Mouse (Mus musculus) G1E (cell line): ENCODE results near the gene Atp2c1. TPM values are rescaled to one million over a fixed set of nuclear protein-coding genes. Genes with fewer than 3 reads are reported as not detected.

Experiments
- ATAC-seq: 2 replicates; pipeline ENCODE4 v1.8.0; 2016; ENCODE audit warnings: mild to moderate bottlenecking; ENCODE audit not compliant: insufficient number of reproducible peaks, poor library complexity, low FRiP score, severe bottlenecking; ENCODE audit errors: extremely low read depth
- DNase-seq: peaks from one replicate; pipeline ENCODE4 v3.0.0; 2012; ENCODE audit warnings: low spot score
- H3K27me3 ChIP-seq: 2 replicates; pipeline ENCODE4 v1.6.1; 2012; ENCODE audit warnings: mild to moderate bottlenecking, low read length, inconsistent platforms; ENCODE audit not compliant: insufficient read depth
- H3K36me3 ChIP-seq: replicated peaks from 2 replicates; pipeline ENCODE3; 2012; ENCODE audit warnings: mild to moderate bottlenecking, inconsistent platforms
- H3K4me1 ChIP-seq: 2 replicates; pipeline ENCODE4 v1.6.1; 2012; ENCODE audit warnings: low read depth, low read length, inconsistent platforms, mixed read lengths; ENCODE audit not compliant: insufficient read depth
- H3K4me3 ChIP-seq: 2 replicates; pipeline ENCODE4 v1.5.1; 2012; ENCODE audit warnings: low read depth, mild to moderate bottlenecking, inconsistent platforms, low read length, moderate library complexity, mixed read lengths
- H3K9me3 ChIP-seq: replicated peaks from 2 replicates; pipeline ENCODE4 v1.6.1; 2012; ENCODE audit warnings: inconsistent platforms
- CTCF ChIP-seq: IDR thresholded peaks from 2 replicates; pipeline ENCODE4 v1.5.1; 2012; ENCODE audit warnings: low read depth, low read length, inconsistent platforms, mixed read lengths
- GATA1 ChIP-seq: IDR thresholded peaks from 2 replicates; pipeline ENCODE4 v1.6.1; 2012; ENCODE audit warnings: borderline replicate concordance, low read length, inconsistent platforms, mixed read lengths
- GATA2 ChIP-seq: IDR thresholded peaks from 2 replicates; pipeline ENCODE4 v1.6.1; 2012; ENCODE audit warnings: low read depth, low read length, inconsistent platforms, borderline replicate concordance
- POLR2AphosphoS5 ChIP-seq: IDR thresholded peaks from 2 replicates; pipeline ENCODE4 v1.6.1; 2012; ENCODE audit warnings: low read depth, low read length, inconsistent platforms; ENCODE audit not compliant: insufficient replicate concordance
- TAL1 ChIP-seq: conservative IDR thresholded peaks from 2 replicates; pipeline ENCODE4 v1.6.1; 2012; ENCODE audit warnings: low read depth, low read length, inconsistent platforms, mixed read lengths
- polyA plus RNA-seq: library from polyadenylated mRNA; stranded (reverse); fragments of >175 nt; gene quantifications from 2 replicates; pipeline ENCODE4 v1.2.3, GENCODE M21; 2012
- total RNA-seq, 2 experiments: library from RNA; stranded (forward) in 1 of 2; stranded (reverse) in 1 of 2; fragments of 200-1000 nt in 1 of 2; fragments of >200 nt in 1 of 2; fragmentation: Nextera tagmentation in 1 of 2; gene quantifications; 2 replicates each; pipeline ENCODE4 v1.2.3; 2014 to 2017

Gene Atp2c1
- total and polyA plus RNA-seq, 3 experiments = 11.8 to 83.3 (median 51.3) TPM

GRCm38 (mm10) chr9:105474910-105475309, 52.2 kb downstream of the Atp2c1 start:
- H3K36me3 ChIP-seq = peaks cover 27% of the 10 kb centered on the region
- DNase-seq (no peak), ATAC-seq (no peak)
- no peak overlapping the region for H3K4me3 ChIP-seq
- H3K9me3 ChIP-seq = no peaks in the 10 kb centered on the region
- no peaks in the 10 kb centered on the region for H3K27me3 ChIP-seq
- H3K4me1 ChIP-seq = peaks cover 6% of the 10 kb centered on the region; the same call in 1 of the 2 replicates
- TF ChIP-seq POLR2AphosphoS5 = no peak
- TF ChIP-seq GATA1 = no peak
- TF ChIP-seq CTCF = no peak
- no peak for TF ChIP-seq TAL1
- no peak for TF ChIP-seq GATA2

GRCm38 (mm10) chr9:105467787-105468186, 59.3 kb downstream of the Atp2c1 start:
- no peaks in the 10 kb centered on the region for H3K27me3 ChIP-seq
- TF ChIP-seq CTCF (no peak), TAL1 (no peak), GATA1 (no peak), POLR2AphosphoS5 (no peak), GATA2 (no peak)
- peaks cover 53% of the 10 kb centered on the region for H3K36me3 ChIP-seq

GRCm38 (mm10) chr9:105461496-105461895, 65.6 kb downstream of the Atp2c1 start:
- no peak for DNase-seq
- no peak overlapping the region for H3K4me3 ChIP-seq
- no peak for TF ChIP-seq CTCF
- no peak for TF ChIP-seq TAL1
- no peak for TF ChIP-seq GATA2
- TF ChIP-seq GATA1 = no peak
- no peak for TF ChIP-seq POLR2AphosphoS5
- H3K27me3 ChIP-seq = no peaks in the 10 kb centered on the region
- peaks cover 63% of the 10 kb centered on the region for H3K36me3 ChIP-seq
- no peaks in the 10 kb centered on the region for H3K4me1 ChIP-seq
- H3K9me3 ChIP-seq = no peaks in the 10 kb centered on the region
- ATAC-seq = no peak

More at GRCm38 (mm10) chr9:105467787-105468186, 59.3 kb downstream of the Atp2c1 start:
- Histone ChIP-seq H3K4me3 (no peak overlapping the region), H3K9me3 (0 out of 2 replicates have a peak, but pooled peaks cover 2% of the 10 kb centered on the region), H3K4me1 (no peaks in the 10 kb centered on the region)
- no peak for DNase-seq
- ATAC-seq = no peak

- Histone ChIP-seq H3K27me3 (no peaks in the 10 kb centered on the region), H3K9me3 (no peaks in the 10 kb centered on the region), H3K4me3 (no peak overlapping the region), H3K4me1 (no peaks in the 10 kb centered on the region), H3K36me3 (peaks cover 62% of the 10 kb centered on the region)
- ATAC-seq (no peak), DNase-seq (no peak)
- TF ChIP-seq GATA1 (no peak), CTCF (no peak), TAL1 (no peak), GATA2 (no peak)
These were observed 68.1 kb downstream of the Atp2c1 start for GRCm38 (mm10) chr9:105459032-105459431.

GRCm38 (mm10) chr9:105408549-105408948, 118.6 kb downstream of the Atp2c1 start:
- TF ChIP-seq CTCF (no peak), POLR2AphosphoS5 (no peak), GATA1 (no peak), GATA2 (no peak), TAL1 (no peak)
- no peak for ATAC-seq
- peaks cover 62% of the 10 kb centered on the region for H3K36me3 ChIP-seq

GRCm38 (mm10) chr9:105395218-105395627, 131.9 kb downstream of the Atp2c1 start, which contains the start of the genes Aste1 and Nek11:
Gene Aste1 (plus strand): TSS chr9:105395392.
Gene Nek11 (minus strand): TSS chr9:105395524.
- Histone ChIP-seq H3K4me3 (peak within 1 kb of the TSS; percentile 74), H3K36me3 (peaks cover 32% of the 10 kb centered on the region), H3K9me3 (no peaks in the 10 kb centered on the region), H3K27me3 (no peaks in the 10 kb centered on the region), H3K4me1 (peaks cover 40% of the 10 kb centered on the region)
- TF ChIP-seq CTCF (no peak), GATA1 (no peak), POLR2AphosphoS5 (no peak), GATA2 (no peak), TAL1 (no peak)
- DNase-seq = peak; percentile 76
- peak; percentile 98 for ATAC-seq

More at GRCm38 (mm10) chr9:105408549-105408948, 118.6 kb downstream of the Atp2c1 start:
- Histone ChIP-seq H3K4me3 (no peak overlapping the region), H3K4me1 (no peaks in the 10 kb centered on the region), H3K27me3 (no peaks in the 10 kb centered on the region), H3K9me3 (no peaks in the 10 kb centered on the region)
- no peak for DNase-seq

- Histone ChIP-seq H3K4me3 (peak overlapping the region; percentile 74), H3K9me3 (no peaks in the 10 kb centered on the region), H3K27me3 (no peaks in the 10 kb centered on the region), H3K36me3 (peaks cover 27% of the 10 kb centered on the region), H3K4me1 (peaks cover 37% of the 10 kb centered on the region)
- DNase-seq (no peak), ATAC-seq (no peak)
- TF ChIP-seq TAL1 (no peak), GATA2 (no peak), GATA1 (no peak), POLR2AphosphoS5 (no peak), CTCF (no peak)
These were observed 132.4 kb downstream of the Atp2c1 start for GRCm38 (mm10) chr9:105394720-105395119.
